Mouse (Mus musculus) heart, adult 2 months (tissue): ENCODE results near the gene Stxbp3.

Experiments
- CTCF ChIP-seq: fragments of 200-600 bp; IDR thresholded peaks from 2 replicates; pipeline ENCODE4 v1.8.1; 2022; ENCODE audit warnings: antibody characterized with exemption, mild to moderate bottlenecking, moderate library complexity
- EP300 ChIP-seq: fragments of 200-500 bp; IDR thresholded peaks from 2 replicates; pipeline ENCODE4 v1.6.1; 2011; ENCODE audit warnings: low read depth, low read length, control low read depth; ENCODE audit not compliant: insufficient read depth

- TF ChIP-seq CTCF (peak; percentile 47), EP300 (no peak)
These were observed 42.0 kb downstream of the Stxbp3 start for GRCm38 (mm10) chr3:108798375-108798774.
